Mouse (Mus musculus) kidney, adult 2 months (tissue): ENCODE data around the gene Ano4.

Experiments used
- CTCF ChIP-seq: fragments of 200-500 bp; conservative IDR thresholded peaks from 2 replicates; pipeline ENCODE4 v1.5.1; 2011; ENCODE audit warnings: low read depth, mild to moderate bottlenecking, control low read depth, low read length, moderate library complexity, mixed read lengths; ENCODE audit not compliant: insufficient read depth, insufficient read length
- POLR2A ChIP-seq: fragments of 200-500 bp; IDR thresholded peaks from one replicate; pipeline ENCODE4 v1.6.1; 2011; ENCODE audit warnings: low read depth, low read length, control low read depth

GRCm38 (mm10) chr10:89252636-89253035 is 91.9 kb downstream of the Ano4 start:
- TF ChIP-seq CTCF: no peak
- no peak for TF ChIP-seq POLR2A
